Mouse (Mus musculus): ENCODE results near the gene Cfap61. TPM values are rescaled to one million over a fixed set of nuclear protein-coding genes. Genes with fewer than 3 reads are reported as not detected.
"Not testable (repeated sequence)": the region's sequence is repeated elsewhere in the genome, so short reads cannot be mapped to it uniquely, and the experiment has no call there.

Cfap61 gene
- not detected in 2 replicates for total RNA-seq (2017)

- ATAC-seq (replicated peaks in 1 of 2; ENCODE audit: insufficient read depth in 1 of 2, low FRiP score in 2 of 2, low TSS enrichment in 1 of 2, low read depth in 1 of 2, poor library complexity in 2 of 2, severe bottlenecking in 2 of 2) = peak; percentile 98 to 99
These were observed at the start of gene Cfap61, which contains the start of gene Crnkl1 for GRCm38 (mm10) chr2:145934339-145935231. TSS of gene Cfap61 (plus strand) at chr2:145934784. TSS of gene Crnkl1 (minus strand) at chr2:145935014.

GRCm38 (mm10) chr2:145884913-145885785 lies 49.4 kb upstream of the Cfap61 start:
- no peak for ATAC-seq (replicated peaks in 1 of 2; ENCODE audit: insufficient read depth in 1 of 2, low FRiP score in 2 of 2, low TSS enrichment in 1 of 2, low read depth in 1 of 2, poor library complexity in 2 of 2, severe bottlenecking in 2 of 2)

DNA sequence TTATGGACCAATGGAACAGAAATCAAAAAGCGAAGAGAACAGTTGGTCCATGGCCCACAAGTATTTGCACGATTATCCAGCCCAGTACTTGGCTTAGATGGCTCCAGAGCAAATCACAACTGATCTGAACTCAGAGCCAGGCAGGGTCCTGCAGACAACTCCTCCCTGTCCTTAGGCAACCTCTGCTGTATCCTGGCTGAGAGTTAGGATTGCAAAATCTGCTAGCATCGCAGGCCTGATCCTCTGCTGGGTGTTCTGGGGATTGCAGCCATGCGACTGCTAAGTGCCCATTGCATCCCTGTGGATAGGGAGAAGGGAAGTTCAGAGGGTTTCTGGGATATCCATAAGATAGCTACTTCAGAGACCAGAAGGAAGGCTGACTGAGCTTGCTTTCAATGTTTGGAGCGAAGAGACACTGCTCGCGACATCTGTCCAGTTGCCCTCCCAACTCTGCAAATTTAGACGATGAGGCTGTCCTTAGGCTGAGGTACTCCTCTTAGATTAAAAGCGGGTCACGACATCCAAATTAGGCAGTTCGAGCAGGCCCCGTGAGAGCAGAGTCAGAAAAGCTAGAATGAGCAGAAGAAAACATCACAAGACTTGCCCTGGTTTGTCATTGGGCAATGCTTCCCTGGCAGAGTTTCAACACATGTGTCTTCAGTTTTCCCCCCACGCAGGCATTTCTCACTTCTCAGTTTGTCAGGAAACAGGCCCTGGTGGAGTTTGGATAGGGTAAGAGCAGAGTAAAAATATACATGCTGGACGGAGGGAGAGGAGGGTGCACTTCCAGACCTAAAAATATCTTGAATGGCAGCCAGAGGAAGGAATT lies 46.4 kb upstream of the Cfap61 start:
- ATAC-seq (replicated peaks in 1 of 2; ENCODE audit: insufficient read depth in 1 of 2, low FRiP score in 2 of 2, low TSS enrichment in 1 of 2, low read depth in 1 of 2, poor library complexity in 2 of 2, severe bottlenecking in 2 of 2) = peak; percentile 70 to 84

DNA sequence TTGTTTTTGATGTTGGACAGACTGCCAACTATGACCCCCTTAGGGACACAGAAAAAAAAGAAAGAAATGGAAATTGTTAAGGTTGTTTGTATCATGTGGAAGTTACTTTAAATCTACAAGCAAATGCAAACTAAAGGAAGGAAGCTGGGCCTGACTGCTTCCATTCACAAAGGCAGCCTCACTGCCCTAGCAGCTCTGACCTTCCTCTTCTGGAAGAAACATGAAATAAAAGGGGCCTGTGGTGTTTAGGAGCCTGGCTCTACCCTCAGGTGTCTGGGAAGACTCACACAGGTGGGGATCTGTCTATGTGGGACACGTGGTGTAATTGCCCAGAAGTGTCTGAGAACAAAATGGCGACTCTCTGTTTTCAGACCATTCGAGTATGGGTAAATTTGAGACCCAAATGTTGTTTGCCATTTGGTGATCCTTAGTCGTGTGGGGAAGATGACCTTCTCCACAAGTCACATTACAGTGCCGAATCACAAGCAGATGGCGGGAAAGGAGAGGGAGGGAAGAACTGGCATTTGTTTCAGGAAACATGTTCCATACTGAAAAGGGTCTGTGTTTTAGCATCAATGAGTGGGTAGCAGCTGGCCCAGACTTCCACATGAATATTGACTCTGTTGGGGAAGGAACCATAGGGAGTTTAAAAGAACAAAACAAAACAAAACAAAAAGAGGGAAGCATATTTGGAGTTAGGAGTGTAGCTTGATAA lies 45.7 kb upstream of the Cfap61 start:
- ATAC-seq (replicated peaks in 1 of 2; ENCODE audit: insufficient read depth in 1 of 2, low FRiP score in 2 of 2, low TSS enrichment in 1 of 2, low read depth in 1 of 2, poor library complexity in 2 of 2, severe bottlenecking in 2 of 2) = peak in 1 of 2 experiments; percentile 34; a peak in 2 of 4 replicates

DNA sequence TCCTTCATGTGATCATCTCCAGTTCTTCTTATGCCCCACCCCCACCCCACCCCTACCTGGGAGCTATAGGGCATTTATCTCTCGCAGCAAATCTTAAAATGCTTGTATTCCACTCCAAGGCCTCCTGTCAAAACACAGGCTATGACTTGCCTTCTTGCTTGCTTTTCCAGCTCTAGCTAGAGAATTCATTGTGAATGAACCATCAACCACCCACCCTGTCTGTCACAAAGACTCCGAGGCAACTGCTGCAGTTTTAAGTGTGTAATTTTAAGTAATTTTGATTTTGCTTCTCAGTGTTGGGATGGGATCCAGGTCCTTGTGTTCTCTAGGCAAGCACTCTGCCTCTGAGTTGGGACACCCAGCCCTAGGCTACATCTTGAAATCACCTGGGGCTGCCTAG lies 44.0 kb upstream of the Cfap61 start:
- no peak for ATAC-seq (replicated peaks in 1 of 2; ENCODE audit: insufficient read depth in 1 of 2, low FRiP score in 2 of 2, low TSS enrichment in 1 of 2, low read depth in 1 of 2, poor library complexity in 2 of 2, severe bottlenecking in 2 of 2)

GRCm38 (mm10) chr2:145893756-145894155 lies 40.8 kb upstream of the Cfap61 start:
- ATAC-seq (replicated peaks in 1 of 2; ENCODE audit: insufficient read depth in 1 of 2, low FRiP score in 2 of 2, low TSS enrichment in 1 of 2, low read depth in 1 of 2, poor library complexity in 2 of 2, severe bottlenecking in 2 of 2) = no peak

DNA sequence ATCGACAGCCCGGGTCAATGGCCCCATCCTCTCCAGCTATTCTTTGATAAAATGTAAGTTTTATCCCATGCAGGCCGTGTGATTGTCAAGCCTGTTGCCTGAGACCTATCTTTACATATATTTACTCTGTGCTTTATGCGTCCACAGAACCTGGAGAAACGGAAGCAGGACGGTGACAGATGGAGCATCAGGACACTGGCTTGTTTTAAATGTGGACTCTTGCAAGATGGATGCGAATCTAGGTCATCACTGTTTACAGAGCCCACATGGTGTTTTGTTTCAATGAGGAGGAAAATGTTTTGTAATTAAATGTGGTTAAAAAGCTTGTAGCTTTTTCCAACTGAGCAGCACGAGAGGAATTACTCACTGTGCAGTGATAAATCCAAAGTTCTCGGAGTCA lies 36.5 kb upstream of the Cfap61 start:
- no peak for ATAC-seq (replicated peaks in 1 of 2; ENCODE audit: insufficient read depth in 1 of 2, low FRiP score in 2 of 2, low TSS enrichment in 1 of 2, low read depth in 1 of 2, poor library complexity in 2 of 2, severe bottlenecking in 2 of 2)

- ATAC-seq (replicated peaks in 1 of 2; ENCODE audit: insufficient read depth in 1 of 2, low FRiP score in 2 of 2, low TSS enrichment in 1 of 2, low read depth in 1 of 2, poor library complexity in 2 of 2, severe bottlenecking in 2 of 2) = not testable (repeated sequence)
These were observed 34.3 kb upstream of the Cfap61 start for GRCm38 (mm10) chr2:145900318-145900717.

GRCm38 (mm10) chr2:145901861-145902260 lies 32.7 kb upstream of the Cfap61 start, which contains the start of gene Naa20:
TSS of gene Naa20 (plus strand) at chr2:145902099.
- ATAC-seq (replicated peaks in 1 of 2; ENCODE audit: insufficient read depth in 1 of 2, low FRiP score in 2 of 2, low TSS enrichment in 1 of 2, low read depth in 1 of 2, poor library complexity in 2 of 2, severe bottlenecking in 2 of 2) = no peak

DNA sequence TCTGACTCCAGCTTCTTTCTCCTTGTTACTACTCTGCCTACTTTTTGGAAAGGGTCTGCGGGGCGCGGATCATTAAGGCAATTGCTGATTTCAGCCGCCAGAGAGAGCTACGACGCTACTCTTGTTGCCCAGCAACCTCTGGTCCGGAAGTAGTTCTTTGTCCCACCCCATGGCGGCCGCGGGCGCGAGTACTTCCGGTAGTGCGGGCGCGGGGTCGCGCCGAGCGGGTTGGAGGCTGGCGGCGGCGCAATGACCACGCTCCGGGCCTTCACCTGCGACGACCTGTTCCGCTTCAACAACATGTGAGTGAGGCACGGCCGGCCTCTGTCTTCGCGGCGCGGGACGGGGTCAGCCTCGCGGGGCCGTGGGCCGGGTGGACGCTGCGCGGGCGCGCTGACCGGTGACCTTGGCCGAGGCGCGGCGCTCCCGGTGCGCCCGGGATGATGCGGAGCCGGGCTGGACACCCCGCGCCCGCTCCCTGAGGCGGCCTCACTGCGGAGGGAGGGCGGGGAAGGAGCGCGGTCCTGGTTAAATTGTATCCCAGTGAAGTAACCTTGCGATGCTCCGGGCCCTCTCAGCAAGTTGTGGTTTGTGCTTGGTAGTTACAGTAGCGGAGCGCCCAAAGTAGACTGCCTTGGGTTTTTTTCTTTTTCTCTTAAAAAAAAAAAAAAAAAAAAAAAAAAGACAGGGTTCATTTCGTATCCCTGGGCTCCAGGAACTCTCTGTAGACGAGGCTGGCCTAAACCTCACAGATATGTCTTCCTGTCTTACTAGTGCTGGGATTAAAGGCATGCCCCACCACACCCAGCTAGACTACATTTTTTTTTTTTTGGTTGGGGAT lies 31.3 kb upstream of the Cfap61 start:
- ATAC-seq (replicated peaks in 1 of 2; ENCODE audit: insufficient read depth in 1 of 2, low FRiP score in 2 of 2, low TSS enrichment in 1 of 2, low read depth in 1 of 2, poor library complexity in 2 of 2, severe bottlenecking in 2 of 2) = peak; percentile 97 to 98

DNA sequence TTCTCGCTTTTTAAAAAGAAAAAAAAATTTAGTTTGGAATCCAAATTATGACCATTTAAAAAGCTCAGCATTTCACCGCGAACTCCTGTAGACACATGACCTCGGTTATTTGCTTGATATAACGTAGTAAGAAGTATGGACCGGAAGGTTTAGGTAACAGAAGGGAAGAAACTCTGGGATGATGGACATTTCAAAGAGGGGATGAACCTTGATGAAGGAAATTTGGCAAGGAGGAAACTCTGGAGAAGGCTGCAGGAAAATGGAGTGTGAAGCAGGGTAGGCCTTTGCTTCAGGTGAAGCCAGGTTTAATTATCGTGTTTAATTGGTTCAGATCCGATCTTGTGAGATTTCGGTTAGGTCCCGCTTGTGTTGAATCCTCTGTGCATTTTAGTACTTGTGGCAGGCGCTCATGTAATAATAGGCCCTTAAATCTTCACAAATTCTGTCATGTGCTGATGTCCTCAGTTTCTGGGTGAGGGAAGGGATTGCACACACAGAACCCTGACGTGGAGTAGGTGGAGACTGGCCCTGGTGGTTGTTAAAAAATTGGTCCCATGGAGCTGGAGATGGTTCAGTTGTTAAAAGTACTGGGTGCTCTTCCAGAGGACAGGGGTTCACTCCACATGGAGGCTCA lies 30.5 kb upstream of the Cfap61 start:
- ATAC-seq (replicated peaks in 1 of 2; ENCODE audit: insufficient read depth in 1 of 2, low FRiP score in 2 of 2, low TSS enrichment in 1 of 2, low read depth in 1 of 2, poor library complexity in 2 of 2, severe bottlenecking in 2 of 2) = no peak

GRCm38 (mm10) chr2:145905156-145905555 lies 29.4 kb upstream of the Cfap61 start:
- no peak for ATAC-seq (replicated peaks in 1 of 2; ENCODE audit: insufficient read depth in 1 of 2, low FRiP score in 2 of 2, low TSS enrichment in 1 of 2, low read depth in 1 of 2, poor library complexity in 2 of 2, severe bottlenecking in 2 of 2)

- ATAC-seq (replicated peaks in 1 of 2; ENCODE audit: insufficient read depth in 1 of 2, low FRiP score in 2 of 2, low TSS enrichment in 1 of 2, low read depth in 1 of 2, poor library complexity in 2 of 2, severe bottlenecking in 2 of 2) = not testable (repeated sequence)
These were observed 28.7 kb upstream of the Cfap61 start for GRCm38 (mm10) chr2:145905884-145906283.

DNA sequence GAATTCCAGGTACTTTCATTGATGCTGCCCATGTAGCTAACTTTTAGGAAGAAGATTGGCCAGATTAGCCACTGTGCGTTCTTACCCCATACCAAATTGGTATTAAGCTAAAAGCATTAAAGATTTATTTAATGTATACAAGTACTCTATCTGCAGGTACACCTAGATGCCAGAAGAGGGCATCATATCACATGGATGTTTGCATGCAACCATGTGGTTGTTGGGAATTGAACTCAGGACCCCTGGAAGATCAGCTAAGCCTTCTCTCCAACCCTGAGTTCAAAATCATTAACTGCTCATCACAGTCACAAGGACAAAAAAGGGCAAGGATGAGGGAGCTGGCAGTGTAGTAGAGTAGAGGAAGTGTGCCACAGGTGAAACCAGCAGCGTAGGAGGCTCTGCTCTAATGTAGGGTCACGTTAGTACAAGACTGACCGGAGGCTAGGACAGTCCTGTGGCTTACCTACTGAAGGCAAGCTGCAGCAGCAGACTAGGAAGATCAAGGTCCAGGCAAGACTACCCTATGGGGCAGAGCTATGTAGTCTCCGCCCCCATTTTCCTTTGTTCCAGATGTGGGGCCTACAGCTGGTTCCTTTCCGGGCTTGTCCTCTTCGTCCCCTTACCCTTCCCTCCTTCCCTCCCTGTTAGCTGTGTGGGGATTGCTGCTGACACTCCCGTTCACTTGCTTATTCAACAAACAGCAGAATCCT lies 13.5 kb upstream of the Cfap61 start:
- ATAC-seq (replicated peaks in 1 of 2; ENCODE audit: insufficient read depth in 1 of 2, low FRiP score in 2 of 2, low TSS enrichment in 1 of 2, low read depth in 1 of 2, poor library complexity in 2 of 2, severe bottlenecking in 2 of 2) = no peak

- no peak for ATAC-seq (replicated peaks in 1 of 2; ENCODE audit: insufficient read depth in 1 of 2, low FRiP score in 2 of 2, low TSS enrichment in 1 of 2, low read depth in 1 of 2, poor library complexity in 2 of 2, severe bottlenecking in 2 of 2)
These were observed 2.4 kb downstream of the Cfap61 start for GRCm38 (mm10) chr2:145936975-145937374.

All from hematopoietic stem cell, adult 5-6 weeks (primary cell).